Mouse (Mus musculus): Measurements from ENCODE around the gene Atp1a4.
A peak's percentile ranks its signal among the peaks of the same experiment; 100 is the strongest.

Atp1a4 gene

GRCm38 (mm10) chr1:172197851-172198250 lies 60.4 kb downstream of the Atp1a4 start:
- DNase-seq (ENCODE audit: low read depth, low spot score) = no peak

GRCm38 (mm10) chr1:172197146-172197545 lies 61.1 kb downstream of the Atp1a4 start:
- DNase-seq (ENCODE audit: low read depth, low spot score) = no peak

- no peak for DNase-seq (ENCODE audit: low read depth, low spot score)
Measured at GRCm38 (mm10) chr1:172194435-172194834, 63.8 kb downstream of the Atp1a4 start.

DNA sequence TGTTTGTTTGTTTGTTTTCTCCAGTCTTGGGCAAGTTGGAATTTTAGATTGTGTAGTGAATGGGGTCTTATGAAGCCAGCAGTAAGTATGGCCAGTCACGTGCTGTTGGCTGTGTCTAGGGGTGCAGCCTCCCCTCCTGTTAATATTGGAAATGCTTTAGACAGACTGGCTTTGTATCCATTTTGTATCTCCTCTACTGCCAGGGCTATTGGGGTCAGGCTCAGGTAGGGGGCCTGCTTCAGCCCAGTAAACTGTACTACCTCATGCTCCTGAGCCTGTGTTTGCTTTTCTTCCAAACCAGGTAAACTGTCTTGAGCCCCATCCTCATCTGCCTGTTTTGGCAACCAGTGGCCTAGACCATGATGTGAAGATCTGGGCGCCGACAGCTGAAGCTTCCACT lies 66.0 kb downstream of the Atp1a4 start:
- DNase-seq (ENCODE audit: low read depth, low spot score) = no peak

- DNase-seq (ENCODE audit: low read depth, low spot score) = no peak
Measured at GRCm38 (mm10) chr1:172191578-172191977, 66.6 kb downstream of the Atp1a4 start.

DNA sequence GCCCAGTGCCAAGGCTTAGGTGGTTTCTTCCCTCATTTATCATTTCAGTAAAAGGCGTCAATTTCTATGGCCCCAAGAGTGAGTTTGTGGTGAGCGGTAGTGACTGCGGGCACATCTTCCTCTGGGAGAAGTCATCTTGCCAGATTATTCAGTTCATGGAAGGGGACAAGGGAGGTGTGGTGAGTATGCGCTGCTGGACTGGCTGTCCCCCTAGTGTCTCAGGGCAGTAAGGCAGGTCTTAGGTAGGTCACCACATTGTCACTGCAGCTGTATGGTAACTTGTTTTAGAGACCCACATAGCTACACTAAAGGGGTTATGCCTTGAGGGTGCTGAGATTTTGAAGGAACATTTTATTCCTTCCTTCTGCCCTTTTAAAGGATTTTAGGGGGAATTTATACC lies 69.3 kb downstream of the Atp1a4 start:
- peak; percentile 44 for DNase-seq (ENCODE audit: low read depth, low spot score)

DNA sequence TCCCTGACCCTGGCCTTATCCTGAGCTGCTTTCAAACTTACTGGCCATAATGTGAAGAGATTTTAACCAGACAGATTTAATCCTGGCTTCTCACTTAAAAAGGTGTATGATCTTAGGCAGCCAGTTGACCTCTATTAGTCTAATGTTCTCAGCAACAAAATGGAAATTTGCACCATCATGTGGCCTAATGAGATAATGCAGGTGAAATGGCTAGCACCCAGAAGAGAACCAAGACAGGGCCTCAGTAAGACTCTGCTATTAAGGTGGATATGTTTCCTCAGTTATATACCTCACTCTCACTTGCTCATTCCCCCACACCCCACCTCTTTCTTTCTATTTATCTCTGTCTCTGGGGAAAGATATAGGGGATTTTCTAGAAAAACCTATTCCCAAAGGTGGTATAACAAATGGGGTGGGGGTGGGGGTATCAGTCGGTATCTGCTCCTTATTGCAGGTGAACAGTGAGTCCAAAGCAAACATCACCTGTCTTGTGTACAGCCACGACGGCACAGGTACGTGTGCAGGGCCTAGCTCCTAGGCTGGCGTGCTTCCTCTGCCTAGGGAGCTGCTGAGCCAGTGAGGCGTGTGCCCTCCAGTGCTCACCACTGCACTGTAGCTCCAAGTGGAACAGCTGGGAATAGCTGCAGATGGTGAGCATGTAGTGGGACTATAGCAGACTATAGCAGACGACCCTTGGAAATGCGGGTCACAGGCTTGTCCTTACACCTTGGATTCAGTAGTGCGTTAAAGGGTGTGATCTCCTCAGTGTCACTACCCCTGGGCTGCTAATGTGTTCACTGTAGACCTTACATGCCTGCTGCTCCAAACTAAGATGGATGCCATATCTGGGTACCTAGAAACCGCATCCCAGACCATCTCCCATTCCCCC lies 71.6 kb downstream of the Atp1a4 start:
- DNase-seq (ENCODE audit: low read depth, low spot score) = peak; percentile 29

DNA sequence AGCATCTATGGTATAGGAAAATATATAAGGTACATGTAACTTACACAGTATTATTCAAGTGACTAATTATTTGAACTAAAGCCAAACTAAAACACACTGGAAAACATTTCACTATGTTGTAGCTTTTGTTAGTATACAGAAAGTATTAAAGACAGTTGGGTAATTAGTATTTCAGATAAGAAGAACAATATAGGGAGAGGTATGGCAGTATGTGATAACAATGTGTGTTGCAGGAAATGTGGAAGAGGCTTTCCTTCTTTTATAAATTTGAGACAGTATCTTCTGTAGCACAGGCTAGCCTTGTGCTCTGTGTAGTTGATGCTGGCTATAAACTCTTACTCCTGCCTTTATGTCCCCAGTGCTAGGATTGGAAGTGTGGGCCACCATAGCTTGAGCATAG lies 74.3 kb downstream of the Atp1a4 start:
- DNase-seq (ENCODE audit: low read depth, low spot score) = no peak

- no peak for DNase-seq (ENCODE audit: low read depth, low spot score)
Measured at GRCm38 (mm10) chr1:172183056-172183455, 75.2 kb downstream of the Atp1a4 start.

DNA sequence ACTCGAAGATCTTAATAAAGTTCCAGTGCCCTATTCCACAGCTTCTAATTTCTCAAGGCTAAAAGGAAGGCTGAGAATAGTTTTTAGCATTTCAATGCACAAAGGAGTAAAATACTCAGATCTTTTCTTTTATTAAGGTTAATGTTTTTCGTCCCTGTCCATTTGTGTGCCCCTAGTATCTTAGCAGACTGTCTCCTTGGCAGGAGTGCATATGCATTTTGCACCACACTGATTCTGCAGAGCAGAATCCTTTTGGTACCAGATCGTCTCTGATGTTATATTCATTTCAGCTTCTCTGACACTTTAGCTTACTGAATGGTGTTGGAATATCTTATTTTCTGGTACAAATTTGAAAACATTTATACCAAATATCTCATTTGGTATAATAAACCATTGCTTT lies 76.4 kb downstream of the Atp1a4 start:
- DNase-seq (ENCODE audit: low read depth, low spot score) = no peak

DNA sequence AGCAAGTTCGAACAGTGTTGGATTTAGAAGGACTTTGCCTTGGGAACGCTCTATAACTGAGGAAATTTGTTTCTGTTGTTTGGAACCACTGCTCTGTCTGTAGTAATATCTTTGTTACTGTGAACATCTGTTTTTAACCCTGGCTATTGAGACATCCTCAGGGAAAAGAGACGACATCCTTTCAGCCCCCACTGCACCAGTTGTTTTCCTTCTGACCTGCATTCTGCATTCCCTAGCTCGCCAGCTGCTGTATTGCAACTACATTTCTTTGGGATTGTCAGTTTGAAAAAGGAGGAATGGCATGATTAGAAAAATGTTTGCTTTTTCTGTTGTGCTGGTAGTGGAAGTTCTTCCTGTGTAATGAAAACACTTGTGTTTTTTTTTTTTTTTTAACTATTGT lies 77.3 kb downstream of the Atp1a4 start:
- DNase-seq (ENCODE audit: low read depth, low spot score) = no peak

- DNase-seq (ENCODE audit: low read depth, low spot score) = no peak
Measured at GRCm38 (mm10) chr1:172179102-172179501, 79.1 kb downstream of the Atp1a4 start.

DNA sequence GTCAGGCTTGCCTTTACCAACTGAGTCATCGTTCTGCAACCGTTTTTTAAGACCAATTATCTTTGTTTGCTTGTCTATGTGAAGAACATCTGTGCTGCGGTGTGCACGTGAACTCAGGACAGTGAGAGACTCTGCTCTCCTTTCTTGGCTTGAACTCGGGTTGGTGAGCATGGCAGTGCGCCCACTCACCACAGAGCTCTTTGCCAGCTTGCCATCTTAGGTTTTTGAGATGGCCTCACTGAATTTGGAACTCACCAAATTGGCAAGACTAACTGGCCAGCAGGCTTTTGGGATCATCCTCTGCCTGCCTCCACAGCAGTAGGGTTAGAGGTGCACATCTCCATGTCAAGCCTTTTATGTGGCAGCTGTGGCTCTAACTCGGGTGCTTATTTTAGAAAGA lies 80.4 kb downstream of the Atp1a4 start:
- DNase-seq (ENCODE audit: low read depth, low spot score) = no peak

Measured in ZHBTc4 (cell line).